Mouse (Mus musculus) right cerebral cortex, postnatal 36 days (tissue): Measurements from ENCODE around the gene Fas.
A peak's percentile ranks its signal among the peaks of the same experiment; 100 is the strongest.

Experiments
- DNase-seq, 2 experiments: peaks; one replicate each; pipeline ENCODE4 v3.0.0; 2022; ENCODE audit warnings: low spot score in 2 of 2, mixed read lengths in 1 of 2

The Fas gene

DNA sequence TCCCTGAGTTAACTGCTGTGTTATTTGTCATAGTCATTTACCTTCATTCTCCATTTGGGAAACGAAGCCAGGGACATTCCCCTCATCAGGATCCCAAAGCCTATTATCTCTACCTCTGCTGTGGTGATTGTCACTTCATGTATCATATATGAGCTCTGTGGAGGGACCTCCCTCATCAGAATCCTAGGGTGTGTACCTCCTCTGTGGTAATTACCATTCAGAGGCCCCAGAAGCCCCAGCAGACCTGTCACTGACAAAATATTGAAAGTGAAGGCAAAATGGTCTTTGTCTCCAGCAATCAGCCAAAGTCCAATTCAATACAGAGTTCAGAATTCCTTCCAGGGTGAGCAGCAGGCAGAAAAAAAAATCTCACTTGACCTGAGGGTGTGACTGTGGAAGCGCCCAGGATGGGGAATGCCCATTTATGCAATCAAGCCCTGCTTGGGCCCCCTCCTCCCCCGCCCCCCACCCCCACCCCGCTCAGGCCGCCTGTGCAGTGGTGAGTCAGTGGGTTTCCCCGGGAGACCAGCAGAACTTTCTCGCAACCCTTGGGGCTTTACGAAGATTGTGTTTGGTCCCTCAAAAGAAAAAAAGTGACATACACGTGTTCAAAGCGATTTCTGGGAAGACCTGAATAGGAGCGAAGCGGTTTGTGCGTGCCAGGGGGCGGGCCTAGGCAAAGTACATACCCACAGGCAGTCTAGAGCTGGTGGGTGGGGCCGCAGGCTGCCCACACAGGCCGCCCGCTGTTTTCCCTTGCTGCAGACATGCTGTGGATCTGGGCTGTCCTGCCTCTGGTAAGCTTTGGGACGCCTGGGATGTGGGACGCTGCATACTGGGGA, at the start of gene Fas:
Gene Fas (plus strand): TSS at position 719 of the 842 bp plus-strand sequence.
- DNase-seq: peak; percentile 10 to 12

GRCm38 (mm10) chr19:34241247-34241915, 49.1 kb upstream of the Fas start:
- DNase-seq: no peak

- DNase-seq: no peak
Observed at GRCm38 (mm10) chr19:34242925-34243324, 47.5 kb upstream of the Fas start.

DNA sequence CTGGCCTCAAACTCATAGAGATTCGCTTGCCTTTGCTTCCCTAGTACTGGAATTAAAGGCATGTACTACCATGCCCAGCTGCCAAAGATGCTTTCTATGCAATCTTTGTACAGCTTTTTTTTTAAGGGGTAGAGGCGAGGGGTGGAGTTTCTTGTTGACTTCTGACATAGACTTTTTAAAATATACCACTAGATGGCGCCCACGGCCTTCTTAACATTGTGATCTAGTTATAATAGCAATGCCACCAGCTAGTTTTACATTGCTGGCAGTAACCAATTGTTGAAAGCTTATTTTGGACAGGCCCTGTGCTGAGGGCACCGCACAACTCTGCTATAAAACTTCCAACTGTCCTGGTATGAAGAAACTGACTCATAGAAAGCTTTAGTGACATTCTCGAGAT, 46.4 kb upstream of the Fas start:
- DNase-seq: no peak

GRCm38 (mm10) chr19:34248558-34248957, 41.9 kb upstream of the Fas start:
- no peak for DNase-seq

DNA sequence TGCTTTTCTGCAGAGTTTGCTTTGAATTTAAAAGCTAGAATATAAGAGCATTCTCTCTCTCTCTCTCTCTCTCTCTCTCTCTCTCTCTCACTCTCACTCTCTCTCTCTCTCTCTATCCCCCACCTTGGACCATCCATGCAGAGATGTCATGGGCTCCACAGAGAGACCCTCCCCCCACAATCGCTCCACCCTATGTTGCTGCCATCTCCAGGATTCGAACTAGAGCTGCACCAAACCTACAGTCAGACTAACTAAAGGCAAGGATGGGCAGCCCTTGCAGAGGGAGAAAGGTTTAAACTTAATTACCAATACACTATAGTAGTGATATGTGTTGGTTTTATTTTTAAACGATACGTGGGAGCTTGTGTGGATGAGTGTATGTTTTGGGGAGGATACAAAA, 39.8 kb upstream of the Fas start:
- no peak for DNase-seq

DNA sequence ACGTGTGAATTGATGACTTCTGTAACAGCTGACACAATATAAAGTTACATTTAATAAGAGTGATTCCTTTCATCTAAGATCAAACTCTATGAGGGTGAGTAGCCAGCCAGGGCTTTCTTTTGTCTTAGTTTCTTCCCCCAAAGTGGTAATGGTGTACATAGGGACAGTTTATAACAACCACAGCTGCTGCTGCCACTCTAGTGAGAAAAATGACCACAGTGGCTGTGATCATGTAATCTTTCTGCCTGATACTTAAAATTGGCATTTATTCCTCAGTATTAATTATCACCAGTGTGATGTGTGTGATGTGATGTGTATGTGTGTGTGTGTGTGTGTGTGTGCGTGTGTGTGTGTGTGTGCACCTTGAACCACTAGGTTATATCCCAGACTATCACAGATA, 38.6 kb upstream of the Fas start:
- DNase-seq: no peak

GRCm38 (mm10) chr19:34252450-34252849, 38.0 kb upstream of the Fas start:
- DNase-seq: no peak

- no peak for DNase-seq
Observed at GRCm38 (mm10) chr19:34254101-34254879, 36.2 kb upstream of the Fas start.

DNA sequence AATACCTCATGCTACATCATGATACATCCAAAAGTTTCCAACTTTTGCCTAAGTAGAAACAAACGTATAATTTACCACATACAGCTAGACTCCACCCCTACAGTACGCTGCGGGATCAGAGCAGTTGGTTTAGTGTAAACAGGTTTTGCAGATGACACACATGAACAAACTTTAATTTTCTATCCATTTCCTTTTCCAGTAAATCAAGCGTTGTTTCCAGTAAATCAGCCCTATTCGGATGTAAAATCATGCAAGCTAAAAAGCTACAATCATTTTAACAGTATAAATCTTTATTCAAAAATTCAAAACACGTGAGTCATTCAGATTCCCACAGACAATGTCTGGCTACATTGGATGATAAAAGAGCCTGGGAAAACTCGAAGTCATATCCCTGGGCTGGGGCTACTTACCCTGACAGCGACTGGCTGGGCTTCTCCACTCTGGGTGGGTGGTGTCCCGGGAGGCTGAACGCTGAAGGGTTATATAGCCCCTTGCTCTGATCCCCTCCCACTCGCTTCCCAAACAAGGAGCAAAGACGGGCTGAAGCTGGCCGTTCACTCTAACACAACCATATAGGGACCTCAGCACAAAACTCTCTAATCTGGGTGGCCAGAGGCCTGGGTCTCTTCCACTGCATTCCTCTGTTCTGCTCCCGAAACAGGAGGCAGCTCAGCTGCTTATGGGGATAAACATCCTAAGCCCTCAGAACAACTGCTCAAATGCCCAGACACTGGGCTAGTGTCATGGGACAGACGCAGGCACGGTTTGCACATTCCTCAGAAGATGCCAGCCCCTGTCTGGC, 35.4 kb upstream of the Fas start, which contains the start of gene Acta2:
Gene Acta2 (minus strand): TSS at position 711 of the 802 bp plus-strand sequence.
- DNase-seq: no peak

DNA sequence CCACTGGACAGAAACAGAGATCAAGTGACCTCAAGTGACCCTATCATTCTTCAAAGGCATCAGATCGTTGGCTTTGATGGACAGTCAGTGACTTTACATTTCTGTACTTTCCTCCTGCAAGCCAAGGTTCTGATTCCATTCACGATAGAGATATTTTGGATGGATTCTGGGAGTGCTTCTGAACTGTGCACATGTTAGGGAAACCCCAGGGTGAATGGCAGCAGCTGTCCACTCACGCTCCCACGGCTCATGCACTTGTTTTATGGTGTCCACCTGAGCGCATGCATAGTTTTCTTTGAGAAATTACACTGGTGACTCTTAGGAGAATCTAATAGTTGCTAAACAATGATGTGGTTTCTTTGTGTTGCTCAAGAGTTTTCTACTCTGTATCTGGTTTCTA, 34.3 kb upstream of the Fas start:
- DNase-seq: no peak

- DNase-seq: no peak
Observed at GRCm38 (mm10) chr19:34256936-34257335, 33.5 kb upstream of the Fas start.

DNA sequence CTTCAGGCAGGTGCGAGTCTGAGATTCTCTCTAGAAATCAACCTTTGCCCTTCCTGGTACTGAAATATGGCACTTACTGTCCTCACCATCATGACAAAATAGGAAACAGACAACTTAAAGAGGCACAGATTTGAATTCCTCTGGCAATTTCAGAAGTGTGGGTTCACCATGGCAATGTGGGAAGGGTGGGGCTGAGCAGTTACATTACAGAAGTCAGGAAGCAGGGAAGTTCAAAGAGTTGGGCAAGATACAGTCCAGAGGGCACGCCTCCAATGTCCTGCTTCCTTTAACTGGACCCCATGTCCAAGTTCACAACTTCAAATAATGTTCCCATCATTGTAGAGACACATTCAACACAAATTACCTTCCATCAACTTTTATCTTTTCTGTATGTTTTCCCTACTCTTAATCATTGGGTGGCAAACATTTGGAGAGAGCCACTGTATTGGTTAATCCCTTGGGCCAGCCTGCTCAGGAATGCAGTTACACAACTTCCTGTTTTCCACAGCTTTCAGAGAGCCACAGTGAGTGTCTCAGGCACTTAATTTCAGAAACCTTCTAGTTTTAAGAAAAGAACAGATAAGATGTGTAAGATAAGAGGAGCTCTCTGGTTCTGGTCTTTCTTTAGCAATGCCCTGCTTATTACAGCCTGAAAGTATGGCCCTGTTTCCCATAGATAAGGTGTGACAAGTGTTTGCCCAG, 28.0 kb upstream of the Fas start:
- DNase-seq: no peak

GRCm38 (mm10) chr19:34265604-34266193, 24.8 kb upstream of the Fas start:
- no peak for DNase-seq

GRCm38 (mm10) chr19:34268991-34269390, 21.5 kb upstream of the Fas start:
- no peak for DNase-seq

GRCm38 (mm10) chr19:34270106-34270726, 20.2 kb upstream of the Fas start:
- DNase-seq: no peak

- no peak for DNase-seq
Observed at GRCm38 (mm10) chr19:34270824-34271464, 19.5 kb upstream of the Fas start.

DNA sequence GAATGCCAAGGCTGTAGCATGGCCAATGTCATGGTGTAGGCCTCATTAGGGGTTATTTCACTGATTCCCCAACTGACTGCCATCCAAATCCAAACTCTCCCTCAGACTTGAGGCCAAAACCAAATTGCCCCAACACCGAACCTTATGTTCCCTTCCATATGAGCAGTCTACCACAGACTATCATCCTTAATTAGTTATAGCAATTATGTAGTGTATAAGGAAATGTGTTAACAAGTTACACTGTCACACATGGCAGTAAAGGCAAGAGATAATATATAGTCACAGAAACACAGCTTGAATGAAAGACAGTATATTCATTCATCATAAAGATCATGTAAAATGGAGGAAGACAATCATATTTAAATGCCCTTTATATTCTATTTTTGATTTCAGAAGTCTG, 17.4 kb upstream of the Fas start:
- DNase-seq: no peak

- no peak for DNase-seq
Observed at GRCm38 (mm10) chr19:34278078-34278477, 12.4 kb upstream of the Fas start.

DNA sequence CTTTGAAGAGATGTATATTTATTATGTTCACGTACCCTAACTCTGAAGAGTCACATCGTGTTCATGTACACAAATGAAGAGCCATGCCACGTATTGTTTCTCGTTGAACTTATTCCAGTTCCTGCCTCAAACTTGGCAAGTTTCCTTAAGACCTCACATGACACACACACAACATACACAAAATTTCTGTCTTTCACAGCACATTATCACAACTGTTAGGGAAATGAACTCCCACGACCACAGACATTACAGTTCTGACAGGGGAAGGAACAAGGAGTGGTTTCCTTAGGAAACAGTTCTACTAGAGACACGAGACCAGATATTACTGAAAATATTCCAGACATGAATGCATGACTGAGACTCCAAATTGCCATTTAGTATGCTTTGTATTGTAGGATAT, 6.9 kb upstream of the Fas start:
- DNase-seq: no peak
